Mouse (Mus musculus) spleen, adult 2 months (tissue): ENCODE results near the gene Zfp706. TPM values are rescaled to one million over a fixed set of nuclear protein-coding genes. Genes with fewer than 3 reads are reported as not detected.

Experiments used
- DNase-seq, 2 experiments: peaks; one replicate each; pipeline versions ENCODE4 v3.0.0 to v3.0.0-alpha.2; 2012 to 2021; ENCODE audit warnings: low spot score in 2 of 2, low read depth in 1 of 2
- H3K27ac ChIP-seq: fragments of 200-500 bp; 2 replicates; pipeline ENCODE4 v1.5.1; 2012; ENCODE audit warnings: low read length, inconsistent platforms; ENCODE audit not compliant: insufficient read depth
- H3K27me3 ChIP-seq: fragments of 200-500 bp; 2 replicates; pipeline ENCODE4 v1.6.1; 2012; ENCODE audit warnings: mild to moderate bottlenecking, moderate library complexity, low read length, inconsistent platforms; ENCODE audit not compliant: control insufficient read depth, insufficient read depth
- H3K36me3 ChIP-seq: fragments of 200-500 bp; 2 replicates; pipeline ENCODE4 v1.6.1; 2012; ENCODE audit warnings: mild to moderate bottlenecking, low read length, inconsistent platforms; ENCODE audit not compliant: control insufficient read depth, insufficient read depth
- H3K4me1 ChIP-seq: fragments of 200-500 bp; 2 replicates; pipeline ENCODE4 v1.6.1; 2011; ENCODE audit warnings: inconsistent platforms; ENCODE audit not compliant: control insufficient read depth, insufficient read depth, insufficient read length
- H3K4me3 ChIP-seq: fragments of 200-500 bp; 2 replicates; pipeline ENCODE4 v1.5.1; 2011; ENCODE audit warnings: mild to moderate bottlenecking, inconsistent platforms; ENCODE audit not compliant: insufficient read depth, insufficient read length; ENCODE audit errors: extremely low read depth
- CTCF ChIP-seq: fragments of 200-500 bp; IDR thresholded peaks from 2 replicates; pipeline ENCODE4 v1.5.1; 2011; ENCODE audit warnings: mild to moderate bottlenecking, inconsistent platforms; ENCODE audit not compliant: insufficient read depth, insufficient read length, insufficient replicate concordance; ENCODE audit errors: extremely low read depth
- POLR2A ChIP-seq: fragments of 200-500 bp; IDR thresholded peaks from 2 replicates; pipeline ENCODE4 v1.6.1; 2011; ENCODE audit warnings: low read depth, low read length, inconsistent platforms
- WGBS: fragments of 180-500 bp; shearing (Covaris S2); methylation state at CpG from one replicate; pipeline ENCODE4 v1.1.7; 2018; 5-methylcytosine and 5-hydroxymethylcytosine counted together
- polyA plus RNA-seq: library from polyadenylated mRNA; depleted of rRNA; stranded (reverse); fragments of >200 nt; gene quantifications from 2 replicates; pipeline ENCODE4 v1.2.3, GENCODE M21; 2012

Gene Zfp706
- polyA plus RNA-seq, 1 experiment: 23.4 TPM

DNA sequence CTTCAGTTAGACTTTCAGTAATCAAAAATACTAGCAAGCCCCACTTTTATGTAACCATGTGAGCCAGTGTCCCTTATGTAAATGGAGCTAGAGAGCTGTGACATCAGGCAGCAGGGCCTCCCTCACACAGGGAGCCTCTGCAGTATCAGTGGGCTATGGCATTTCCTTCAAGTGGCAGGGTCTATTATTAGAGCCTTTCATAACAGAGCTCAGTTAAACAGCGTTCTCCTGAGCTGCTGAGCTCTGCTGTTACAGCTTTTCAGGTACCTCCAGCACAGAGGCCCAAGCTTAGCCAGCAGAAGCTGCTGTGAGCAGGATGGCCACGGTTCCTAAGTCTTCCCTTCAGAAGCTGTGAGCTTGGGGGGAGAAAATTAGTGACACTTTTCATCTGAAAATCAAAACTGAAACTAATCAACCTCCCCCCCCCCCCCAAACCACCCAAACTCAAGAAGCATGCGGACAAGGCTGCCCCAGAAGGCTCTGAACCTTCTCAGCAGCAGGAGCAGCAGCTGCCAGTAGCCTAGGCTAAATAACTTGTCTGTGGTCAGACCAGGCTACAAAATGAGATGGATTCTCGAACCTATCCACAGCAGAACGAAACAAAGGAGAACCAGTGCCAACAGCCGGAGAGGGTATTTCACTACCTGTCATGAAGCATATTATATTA lies 20.2 kb downstream of the Zfp706 start:
- no peak for DNase-seq
- WGBS: 13% methylated on average over 6 of the region's 6 CpGs
- peaks cover 6% of the 10 kb centered on the region; the same call in 1 of the 2 replicates for H3K4me1 ChIP-seq
- H3K27me3 ChIP-seq: no peaks in the 10 kb centered on the region
- TF ChIP-seq CTCF (no peak), POLR2A (no peak)
- H3K36me3 ChIP-seq: no peaks in the 10 kb centered on the region; the same call in 1 of the 2 replicates
- peak overlapping the region; percentile 88 for H3K27ac ChIP-seq
- peak overlapping the region; percentile 48; the same call in 1 of the 2 replicates for H3K4me3 ChIP-seq

GRCm38 (mm10) chr15:36985567-36985925 lies 22.0 kb downstream of the Zfp706 start:
- H3K27ac ChIP-seq: no peak overlapping the region
- no peak for DNase-seq
- no peaks in the 10 kb centered on the region for H3K27me3 ChIP-seq
- H3K4me1 ChIP-seq: peaks cover 6% of the 10 kb centered on the region; the same call in 1 of the 2 replicates
- no peak overlapping the region for H3K4me3 ChIP-seq
- WGBS: 91% methylated on average over 6 of the region's 6 CpGs
- no peaks in the 10 kb centered on the region for H3K36me3 ChIP-seq
- TF ChIP-seq POLR2A: no peak
- TF ChIP-seq CTCF: no peak

GRCm38 (mm10) chr15:36984921-36985566 lies 22.5 kb downstream of the Zfp706 start:
- no peak for DNase-seq
- Histone ChIP-seq H3K4me1 (peaks cover 9% of the 10 kb centered on the region; the same call in 1 of the 2 replicates), H3K27ac (no peak overlapping the region), H3K4me3 (no peak overlapping the region), H3K27me3 (no peaks in the 10 kb centered on the region), H3K36me3 (no peaks in the 10 kb centered on the region)
- TF ChIP-seq POLR2A (no peak), CTCF (no peak)
- 78% methylated on average over 1 of the region's 1 CpGs for WGBS

DNA sequence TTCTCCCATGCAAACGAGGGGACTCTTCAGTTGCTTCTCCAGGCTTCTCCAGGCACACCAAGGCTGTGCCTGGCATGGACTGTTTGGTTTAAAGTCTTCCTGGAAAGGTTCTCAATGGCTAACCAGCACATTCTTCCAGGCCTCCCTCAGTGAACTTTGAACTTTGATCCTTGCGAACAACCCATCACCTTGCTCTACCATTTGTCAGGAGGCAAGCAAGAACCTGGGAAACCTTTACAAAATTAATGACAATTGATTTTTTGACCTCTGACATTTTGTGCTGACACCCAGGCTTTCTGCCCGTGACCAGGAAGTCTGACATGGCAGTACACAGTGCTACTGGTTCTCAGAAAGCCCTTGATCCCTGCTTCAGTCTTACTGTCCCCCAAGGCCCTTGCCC lies 24.1 kb downstream of the Zfp706 start:
- no peak overlapping the region for H3K27ac ChIP-seq
- peaks cover 14% of the 10 kb centered on the region; the same call in 1 of the 2 replicates for H3K4me1 ChIP-seq
- no peak for DNase-seq
- WGBS: 89% methylated on average over 3 of the region's 3 CpGs
- H3K4me3 ChIP-seq: no peak overlapping the region
- TF ChIP-seq POLR2A (no peak), CTCF (no peak)
- H3K36me3 ChIP-seq: no peaks in the 10 kb centered on the region
- H3K27me3 ChIP-seq: no peaks in the 10 kb centered on the region

DNA sequence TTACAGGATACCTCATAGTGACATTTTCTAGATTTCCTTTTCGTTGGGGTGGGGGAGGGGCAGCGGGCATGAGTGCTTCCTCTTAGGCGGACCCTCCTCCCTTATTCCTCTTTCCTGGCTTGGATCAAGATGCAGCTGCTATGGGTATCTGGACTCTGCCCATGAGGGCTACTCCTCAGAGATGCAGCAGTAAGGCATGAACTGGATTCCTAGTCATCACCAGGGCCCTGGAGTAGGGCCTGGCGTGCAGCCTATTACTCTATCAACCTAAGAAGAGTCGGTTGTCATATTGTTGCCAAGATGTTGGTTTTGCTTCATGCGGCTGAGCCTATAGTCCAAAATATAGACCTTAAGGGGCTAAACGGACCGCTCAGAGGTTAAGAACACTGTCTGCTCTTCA lies 27.3 kb downstream of the Zfp706 start:
- no peak for TF ChIP-seq CTCF
- no peak for TF ChIP-seq POLR2A
- Histone ChIP-seq H3K27me3 (no peaks in the 10 kb centered on the region), H3K4me3 (peak overlapping the region; percentile 1; the same call in 1 of the 2 replicates), H3K27ac (no peak overlapping the region), H3K4me1 (peaks cover 8% of the 10 kb centered on the region; the same call in 1 of the 2 replicates), H3K36me3 (no peaks in the 10 kb centered on the region)
- DNase-seq: no peak
- 48% methylated on average over 8 of the region's 8 CpGs for WGBS

DNA sequence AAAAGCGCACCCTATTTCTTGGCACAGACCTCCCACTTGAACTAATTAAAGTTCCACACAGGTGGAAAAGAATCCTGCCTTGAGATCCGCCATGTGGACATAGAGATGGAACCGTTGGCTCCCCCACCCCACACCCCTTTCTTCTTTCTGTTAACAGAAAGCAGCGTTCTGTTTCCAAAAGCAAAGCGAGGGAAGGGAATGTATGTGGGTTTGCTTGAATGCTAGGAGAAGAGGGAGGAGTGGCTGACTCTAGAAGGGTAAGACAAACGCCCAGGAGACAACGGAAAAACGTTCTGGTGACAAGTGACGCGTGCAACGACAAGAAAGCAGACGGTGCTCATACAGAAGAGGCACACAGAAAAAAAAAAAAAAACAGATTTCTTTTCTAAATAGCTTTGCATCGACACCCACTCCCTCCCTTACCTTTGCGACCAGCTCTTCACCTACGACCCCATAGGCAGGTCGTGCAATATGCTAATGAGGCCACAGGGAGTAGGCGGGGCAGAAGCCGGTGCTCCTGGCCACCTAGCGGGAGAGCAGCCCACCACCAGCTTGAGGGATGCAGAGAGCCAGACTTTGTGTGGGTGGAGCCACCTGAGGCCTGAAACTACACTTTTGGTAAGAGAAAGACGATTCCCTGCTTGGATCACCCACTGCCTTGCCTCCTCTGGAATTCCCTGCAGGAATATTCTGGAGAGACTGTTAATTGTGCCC lies 27.9 kb downstream of the Zfp706 start:
- Histone ChIP-seq H3K4me1 (peaks cover 8% of the 10 kb centered on the region; the same call in 1 of the 2 replicates), H3K36me3 (no peaks in the 10 kb centered on the region), H3K27ac (no peak overlapping the region), H3K27me3 (no peaks in the 10 kb centered on the region), H3K4me3 (peak overlapping the region; percentile 54)
- 7% methylated on average over 20 of the region's 20 CpGs for WGBS
- peak; percentile 39; the same call in 1 of the 2 replicates for TF ChIP-seq CTCF
- TF ChIP-seq POLR2A: no peak
- peak; percentile 31 to 32 for DNase-seq
